Mouse (Mus musculus): ENCODE measurements around the gene Grk2. TPM values are rescaled to one million over a fixed set of nuclear protein-coding genes. Genes with fewer than 3 reads are reported as not detected.

Grk2 gene
- polyA plus RNA-seq, 1 experiment from 2014 or later, result 12.8 TPM

DNA sequence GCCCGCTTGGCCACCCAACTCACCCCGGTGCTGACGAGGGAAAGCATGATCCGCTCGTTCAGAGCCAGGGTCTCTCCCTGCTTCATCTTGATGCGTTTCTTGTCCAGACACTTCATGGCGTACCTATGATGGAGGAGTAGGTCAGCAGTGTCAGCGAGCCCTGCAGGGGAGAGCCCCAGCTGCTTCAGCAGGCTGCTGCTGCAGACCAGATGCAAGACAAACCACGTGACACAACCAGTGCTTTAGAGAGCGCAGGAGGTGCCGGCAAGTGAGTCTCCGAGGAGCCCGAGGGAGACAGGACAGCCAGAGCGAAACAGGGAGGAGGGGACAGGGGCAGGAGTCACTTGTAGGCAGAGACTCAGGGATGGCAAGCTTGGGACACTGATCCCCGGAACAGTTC is 15.3 kb downstream of the Grk2 start:
- no peaks in the 10 kb centered on the region for H3K27me3 ChIP-seq (ENCODE audit: control insufficient read depth, insufficient read depth, low read length)
- 80% methylated on average over 15 of the region's 15 CpGs for WGBS

DNA sequence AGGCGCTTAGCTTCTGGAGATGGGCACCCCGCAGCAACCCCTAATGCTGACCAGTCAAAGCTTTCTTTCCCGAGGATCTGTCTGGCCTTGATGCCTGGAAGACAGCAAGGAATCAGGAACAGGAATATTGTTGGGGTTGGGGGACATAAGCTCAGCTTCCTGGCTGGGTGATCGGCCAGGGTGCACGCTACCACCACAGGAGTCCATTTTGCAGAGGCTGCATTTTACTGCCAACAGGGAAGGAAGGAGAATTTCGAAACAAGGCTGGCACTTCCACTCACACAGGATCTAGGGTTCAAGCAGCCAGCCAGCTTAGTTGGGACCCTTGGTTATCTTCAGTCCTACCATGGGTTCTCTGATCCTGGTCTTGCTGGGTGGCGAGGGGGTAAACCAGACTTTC is 22.4 kb downstream of the Grk2 start:
- no peak for ATAC-seq (ENCODE audit: insufficient number of reproducible peaks, insufficient read depth, low FRiP score, low read depth)
- H3K27ac ChIP-seq (replicated peaks in 1 of 2; ENCODE audit: control insufficient read depth in 1 of 2, insufficient read depth in 1 of 2, low read depth in 2 of 2, low read length in 2 of 2), result no peak overlapping the region
- WGBS, result 41% methylated on average over 7 of the region's 7 CpGs
- H3K27me3 ChIP-seq (ENCODE audit: control insufficient read depth, insufficient read depth, low read length), result peaks cover 4% of the 10 kb centered on the region; the same call in 1 of the 2 replicates
- H3K36me3 ChIP-seq (ENCODE audit: control insufficient read depth, insufficient read depth, low read length), result peaks cover 34% of the 10 kb centered on the region
- peaks cover 0 to 4% of the 10 kb centered on the region in 2 experiments; a peak in 1 of 4 replicates for H3K4me1 ChIP-seq (ENCODE audit: control insufficient read depth in 2 of 2, insufficient read depth in 2 of 2, low read length in 2 of 2)
- H3K9ac ChIP-seq (ENCODE audit: low read length), result no peak overlapping the region
- H3K9me3 ChIP-seq (ENCODE audit: control insufficient read depth, low read length), result no peaks in the 10 kb centered on the region
- no peak overlapping the region; a peak in 1 of 4 replicates for H3K4me3 ChIP-seq (ENCODE audit: control insufficient read depth in 1 of 2, insufficient read depth in 1 of 2, low read depth in 1 of 2, low read length in 2 of 2)
- peak overlapping the region; percentile 85 for H3K4me2 ChIP-seq (ENCODE audit: low read length)

More for the DNA sequence above, 15.3 kb downstream of the Grk2 start:
- H3K27ac ChIP-seq (replicated peaks in 1 of 2; ENCODE audit: control insufficient read depth in 1 of 2, insufficient read depth in 1 of 2, low read depth in 2 of 2, low read length in 2 of 2), result no peak overlapping the region
- no peaks in the 10 kb centered on the region for H3K9me3 ChIP-seq (ENCODE audit: control insufficient read depth, low read length)
- H3K36me3 ChIP-seq (ENCODE audit: control insufficient read depth, insufficient read depth, low read length), result peaks cover 79% of the 10 kb centered on the region
- no peak overlapping the region for H3K4me2 ChIP-seq (ENCODE audit: low read length)
- no peak for ATAC-seq (ENCODE audit: insufficient number of reproducible peaks, insufficient read depth, low FRiP score, low read depth)
- H3K9ac ChIP-seq (ENCODE audit: low read length), result no peak overlapping the region
- no peak overlapping the region for H3K4me3 ChIP-seq (ENCODE audit: control insufficient read depth in 1 of 2, insufficient read depth in 1 of 2, low read depth in 1 of 2, low read length in 2 of 2)
- no peaks in the 10 kb centered on the region for H3K4me1 ChIP-seq (ENCODE audit: control insufficient read depth in 2 of 2, insufficient read depth in 2 of 2, low read length in 2 of 2)

DNA sequence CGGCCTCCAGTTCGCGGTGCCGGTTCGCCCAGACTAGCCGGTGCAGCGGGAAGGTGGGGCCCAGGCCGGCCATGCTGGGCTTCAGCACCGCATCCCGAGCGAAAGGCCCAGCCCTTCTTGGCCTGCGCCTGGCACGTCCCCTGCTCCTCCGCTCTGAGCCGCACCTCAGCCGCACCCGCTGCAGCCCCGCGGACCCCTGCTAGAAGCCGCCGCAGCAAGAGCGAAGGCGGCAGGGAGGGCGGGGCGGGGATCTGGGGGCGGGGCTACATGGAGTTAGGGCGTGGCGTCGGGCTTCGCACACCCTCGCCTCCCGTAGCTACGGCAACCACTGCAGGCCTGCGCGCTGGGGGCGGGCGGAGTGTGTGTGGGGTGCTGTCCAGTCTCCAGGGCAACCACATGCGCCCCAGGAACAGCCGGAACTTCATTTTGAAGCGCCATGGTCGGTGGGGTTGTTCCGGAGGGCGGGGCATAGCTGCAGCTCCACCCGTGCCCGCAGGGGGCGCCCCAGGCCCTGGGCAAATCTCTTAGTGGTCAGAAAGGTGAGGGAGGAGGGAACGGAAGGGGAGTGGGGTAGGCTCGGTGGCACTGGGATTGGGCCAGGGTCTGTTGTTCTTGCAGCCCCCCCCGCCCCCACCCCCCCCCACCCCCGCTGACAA is 23.0 kb downstream of the Grk2 start, which contains the start of gene Ankrd13d:
Ankrd13d (minus strand) TSS at position 240 of the 656 bp plus-strand sequence.
- H3K27me3 ChIP-seq (ENCODE audit: control insufficient read depth, insufficient read depth, low read length), result peaks cover 4% of the 10 kb centered on the region; the same call in 1 of the 2 replicates
- peak within 1 kb of the TSS; percentile 73 for H3K9ac ChIP-seq (ENCODE audit: low read length)
- WGBS, result 1% methylated on average over 47 of the region's 50 CpGs
- peak; percentile 82 for ATAC-seq (ENCODE audit: insufficient number of reproducible peaks, insufficient read depth, low FRiP score, low read depth)
- no peaks in the 10 kb centered on the region for H3K9me3 ChIP-seq (ENCODE audit: control insufficient read depth, low read length)
- H3K36me3 ChIP-seq (ENCODE audit: control insufficient read depth, insufficient read depth, low read length), result peaks cover 28% of the 10 kb centered on the region
- peak within 1 kb of the TSS; percentile 85 for H3K4me2 ChIP-seq (ENCODE audit: low read length)
- H3K4me3 ChIP-seq (ENCODE audit: control insufficient read depth in 1 of 2, insufficient read depth in 1 of 2, low read depth in 1 of 2, low read length in 2 of 2), result peak within 1 kb of the TSS; percentile 64 to 68
- peaks cover 0 to 4% of the 10 kb centered on the region in 2 experiments; a peak in 1 of 4 replicates for H3K4me1 ChIP-seq (ENCODE audit: control insufficient read depth in 2 of 2, insufficient read depth in 2 of 2, low read length in 2 of 2)
- no peak within 1 kb of the TSS for H3K27ac ChIP-seq (replicated peaks in 1 of 2; ENCODE audit: control insufficient read depth in 1 of 2, insufficient read depth in 1 of 2, low read depth in 2 of 2, low read length in 2 of 2)

DNA sequence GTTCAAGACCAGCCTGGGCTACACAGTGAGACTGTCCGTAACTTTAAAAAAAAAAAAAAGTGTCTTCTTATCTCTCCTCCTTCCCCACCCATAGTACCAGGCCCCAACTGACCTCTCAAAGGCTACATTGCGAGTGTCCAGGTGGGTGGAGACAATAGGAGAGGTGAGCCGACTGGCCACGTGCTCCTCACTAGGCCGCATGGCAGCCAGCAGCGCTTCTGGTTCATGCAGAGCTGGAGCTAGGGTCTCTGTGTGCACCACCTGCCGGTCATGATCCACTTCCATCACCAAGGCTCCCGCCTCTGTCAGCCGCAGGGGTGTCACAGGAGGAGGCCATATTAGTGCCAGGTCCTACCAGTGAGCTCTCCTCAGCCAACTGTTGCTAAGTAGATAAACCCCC is 25.6 kb downstream of the Grk2 start:
- Histone ChIP-seq H3K4me1 (ENCODE audit: control insufficient read depth in 2 of 2, insufficient read depth in 2 of 2, low read length in 2 of 2) (peaks cover 0 to 4% of the 10 kb centered on the region in 2 experiments; a peak in 1 of 4 replicates), H3K9me3 (ENCODE audit: control insufficient read depth, low read length) (peaks cover 4% of the 10 kb centered on the region; the same call in 1 of the 2 replicates), H3K27me3 (ENCODE audit: control insufficient read depth, insufficient read depth, low read length) (peaks cover 4% of the 10 kb centered on the region; the same call in 1 of the 2 replicates), H3K4me2 (ENCODE audit: low read length) (no peak overlapping the region), H3K27ac (replicated peaks in 1 of 2; ENCODE audit: control insufficient read depth in 1 of 2, insufficient read depth in 1 of 2, low read depth in 2 of 2, low read length in 2 of 2) (no peak overlapping the region), H3K9ac (ENCODE audit: low read length) (no peak overlapping the region), H3K4me3 (ENCODE audit: control insufficient read depth in 1 of 2, insufficient read depth in 1 of 2, low read depth in 1 of 2, low read length in 2 of 2) (no peak overlapping the region), H3K36me3 (ENCODE audit: control insufficient read depth, insufficient read depth, low read length) (peaks cover 2% of the 10 kb centered on the region; the same call in 1 of the 2 replicates)
- no peak for ATAC-seq (ENCODE audit: insufficient number of reproducible peaks, insufficient read depth, low FRiP score, low read depth)
- 87% methylated on average over 9 of the region's 9 CpGs for WGBS

DNA sequence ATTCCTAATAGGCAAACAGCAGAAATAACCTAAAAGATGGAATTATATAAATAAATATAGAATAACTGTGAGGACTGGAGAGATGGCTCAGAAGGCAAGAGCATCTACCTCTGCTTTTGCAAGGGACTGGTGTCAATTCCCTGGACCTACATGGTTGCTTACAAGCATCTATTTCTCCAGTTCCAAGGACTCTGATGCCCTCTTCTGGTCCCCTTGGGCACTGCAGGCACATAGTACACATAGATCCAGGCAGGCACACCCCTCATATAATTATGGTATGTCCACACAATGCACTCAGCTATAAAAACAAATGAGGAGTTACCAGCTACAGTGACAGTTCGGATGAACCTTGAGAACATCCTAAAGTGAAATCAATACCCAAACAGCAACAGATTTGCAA is 26.5 kb downstream of the Grk2 start:
- H3K9me3 ChIP-seq (ENCODE audit: control insufficient read depth, low read length), result peaks cover 4% of the 10 kb centered on the region; the same call in 1 of the 2 replicates
- no peak for ATAC-seq (ENCODE audit: insufficient number of reproducible peaks, insufficient read depth, low FRiP score, low read depth)
- H3K9ac ChIP-seq (ENCODE audit: low read length), result no peak overlapping the region
- H3K4me3 ChIP-seq (ENCODE audit: control insufficient read depth in 1 of 2, insufficient read depth in 1 of 2, low read depth in 1 of 2, low read length in 2 of 2), result no peak overlapping the region
- no peak overlapping the region for H3K4me2 ChIP-seq (ENCODE audit: low read length)
- H3K36me3 ChIP-seq (ENCODE audit: control insufficient read depth, insufficient read depth, low read length), result no peaks in the 10 kb centered on the region
- H3K27me3 ChIP-seq (ENCODE audit: control insufficient read depth, insufficient read depth, low read length), result peaks cover 4% of the 10 kb centered on the region; the same call in 1 of the 2 replicates
- 92% methylated on average over 1 of the region's 1 CpGs for WGBS
- peaks cover 0 to 4% of the 10 kb centered on the region in 2 experiments; a peak in 1 of 4 replicates for H3K4me1 ChIP-seq (ENCODE audit: control insufficient read depth in 2 of 2, insufficient read depth in 2 of 2, low read length in 2 of 2)
- no peak overlapping the region for H3K27ac ChIP-seq (replicated peaks in 1 of 2; ENCODE audit: control insufficient read depth in 1 of 2, insufficient read depth in 1 of 2, low read depth in 2 of 2, low read length in 2 of 2)

DNA sequence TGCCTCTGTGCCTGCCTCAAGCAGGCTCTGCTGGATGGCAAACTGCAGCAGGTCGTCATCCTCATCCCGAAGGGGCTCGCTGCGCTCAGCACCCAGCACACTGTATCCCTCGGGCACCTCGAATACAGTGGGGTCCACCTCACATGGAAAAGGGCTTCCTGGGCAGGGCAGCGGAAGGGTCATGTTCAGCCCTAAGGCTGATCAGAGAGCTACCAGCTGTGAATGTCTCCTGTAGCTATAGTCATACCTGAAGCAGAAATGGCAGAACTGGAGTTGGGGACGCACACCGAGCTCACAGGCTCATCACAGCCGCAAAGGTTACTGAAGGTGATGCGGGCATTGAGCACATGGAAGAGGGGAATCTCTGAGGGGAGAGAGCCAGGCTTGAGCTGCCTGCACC is 35.0 kb downstream of the Grk2 start:
- H3K9ac ChIP-seq (ENCODE audit: low read length), result no peak overlapping the region

DNA sequence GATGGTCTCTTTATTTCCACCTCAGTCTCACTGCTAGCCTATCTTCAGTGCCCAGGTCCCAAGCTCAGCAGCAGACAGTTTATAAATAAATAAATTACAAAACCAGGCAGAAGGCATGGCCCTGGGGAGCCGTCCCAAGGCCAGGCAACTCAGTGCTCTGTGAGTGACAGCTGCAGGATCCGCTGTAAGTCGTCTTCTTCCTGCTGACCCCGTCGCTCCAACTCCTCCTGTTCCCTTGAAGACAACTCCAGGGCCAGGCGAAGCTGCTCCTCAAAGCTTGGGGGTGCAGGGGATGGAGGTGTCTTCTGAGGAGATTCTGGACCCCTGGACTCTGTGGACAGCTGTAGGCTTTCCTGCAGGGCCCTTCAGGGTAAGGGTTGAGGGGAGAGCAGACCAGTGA is 35.8 kb downstream of the Grk2 start:
- H3K4me3 ChIP-seq (ENCODE audit: control insufficient read depth in 1 of 2, insufficient read depth in 1 of 2, low read depth in 1 of 2, low read length in 2 of 2), result no peak overlapping the region
- H3K36me3 ChIP-seq (ENCODE audit: control insufficient read depth, insufficient read depth, low read length), result no peaks in the 10 kb centered on the region
- peaks cover 21% of the 10 kb centered on the region for H3K27me3 ChIP-seq (ENCODE audit: control insufficient read depth, insufficient read depth, low read length)
- no peaks in the 10 kb centered on the region for H3K9me3 ChIP-seq (ENCODE audit: control insufficient read depth, low read length)
- no peak overlapping the region for H3K4me2 ChIP-seq (ENCODE audit: low read length)
- H3K4me1 ChIP-seq (ENCODE audit: control insufficient read depth in 2 of 2, insufficient read depth in 2 of 2, low read length in 2 of 2), result peaks cover 3 to 6% of the 10 kb centered on the region in 2 experiments; a peak in 2 of 4 replicates
- H3K9ac ChIP-seq (ENCODE audit: low read length), result no peak overlapping the region
- no peak for ATAC-seq (ENCODE audit: insufficient number of reproducible peaks, insufficient read depth, low FRiP score, low read depth)
- WGBS, result 60% methylated on average over 6 of the region's 6 CpGs
- H3K27ac ChIP-seq (replicated peaks in 1 of 2; ENCODE audit: control insufficient read depth in 1 of 2, insufficient read depth in 1 of 2, low read depth in 2 of 2, low read length in 2 of 2), result no peak overlapping the region

More for the DNA sequence above, 35.0 kb downstream of the Grk2 start:
- Histone ChIP-seq H3K27ac (replicated peaks in 1 of 2; ENCODE audit: control insufficient read depth in 1 of 2, insufficient read depth in 1 of 2, low read depth in 2 of 2, low read length in 2 of 2) (no peak overlapping the region), H3K36me3 (ENCODE audit: control insufficient read depth, insufficient read depth, low read length) (no peaks in the 10 kb centered on the region), H3K9me3 (ENCODE audit: control insufficient read depth, low read length) (peaks cover 3% of the 10 kb centered on the region; the same call in 1 of the 2 replicates), H3K27me3 (ENCODE audit: control insufficient read depth, insufficient read depth, low read length) (peaks cover 21% of the 10 kb centered on the region), H3K4me3 (ENCODE audit: control insufficient read depth in 1 of 2, insufficient read depth in 1 of 2, low read depth in 1 of 2, low read length in 2 of 2) (no peak overlapping the region), H3K4me1 (ENCODE audit: control insufficient read depth in 2 of 2, insufficient read depth in 2 of 2, low read length in 2 of 2) (peaks cover 3 to 6% of the 10 kb centered on the region in 2 experiments; a peak in 2 of 4 replicates), H3K4me2 (ENCODE audit: low read length) (no peak overlapping the region)
- 94% methylated on average over 11 of the region's 11 CpGs for WGBS
- ATAC-seq (ENCODE audit: insufficient number of reproducible peaks, insufficient read depth, low FRiP score, low read depth), result no peak
